Mouse (Mus musculus) lung, postnatal 36 days (tissue): ENCODE measurements around the gene Bnip3.

ENCODE experiments used
- DNase-seq: peaks from one replicate; pipeline ENCODE4 v3.0.0; 2022; ENCODE audit warnings: mixed read lengths

The Bnip3 gene

GRCm38 (mm10) chr7:138843421-138843820 lies 65.9 kb downstream of the Bnip3 start:
- DNase-seq = no peak

GRCm38 (mm10) chr7:138841436-138842151 lies 67.7 kb downstream of the Bnip3 start:
- no peak for DNase-seq
